ENCODE assay signal across 8 mouse cellular contexts in genomic region chr1:88284946-88285320, GRCm38 (mm10). TPM values are rescaled to one million over a fixed set of nuclear protein-coding genes. Genes with fewer than 3 reads are reported as not detected.
DNase-seq lines count a peak whose midpoint lies in the region; ATAC-seq lines count a peak whose summit lies in the region.

No protein-coding gene starts in this region.

- H3K9me3 ChIP-seq in midbrain, embryonic 11.5 days (ENCODE audit: control insufficient read depth, low read length): peaks cover 75% of the 10 kb centered on the region
- H3K9me3 ChIP-seq in midbrain, embryonic 15.5 days: peaks cover 45% of the 10 kb centered on the region
- H3K9me3 ChIP-seq in liver, embryonic 15.5 days (replicated peaks): no peaks in the 10 kb centered on the region

- no peak overlapping the region for H3K4me2 ChIP-seq in midbrain, embryonic 11.5 days
- H3K4me2 ChIP-seq in midbrain, embryonic 15.5 days: no peak overlapping the region
- no peak overlapping the region for H3K4me2 ChIP-seq in liver, embryonic 15.5 days

- no peak overlapping the region for H3K9ac ChIP-seq in midbrain, embryonic 11.5 days (ENCODE audit: low read length)
- H3K9ac ChIP-seq in midbrain, embryonic 15.5 days: no peak overlapping the region
- no peak overlapping the region for H3K9ac ChIP-seq in liver, embryonic 15.5 days

- no peak overlapping the region for H3K4me3 ChIP-seq in midbrain, embryonic 11.5 days (ENCODE audit: low read depth, low read length)
- H3K4me3 ChIP-seq in midbrain, embryonic 15.5 days: no peak overlapping the region
- H3K4me3 ChIP-seq in liver, embryonic 15.5 days (replicated peaks): no peak overlapping the region

- peak; percentile 29 to 52 for DNase-seq in cerebellum, postnatal 4 days (ENCODE audit: low spot score in 2 of 2)
- DNase-seq in cerebellum, adult 9-10 months: no peak
- DNase-seq in midbrain, embryonic 11.5 days (ENCODE audit: low spot score, missing footprints): no peak
- peak; percentile 77 for DNase-seq in adrenal gland, postnatal 14 days
- no peak for DNase-seq in embryo, embryonic 10.5 days (ENCODE audit: low spot score)
- DNase-seq in urinary bladder, adult 18-20 months (ENCODE audit: low spot score in 2 of 2): no peak

- H3K27ac ChIP-seq in midbrain, embryonic 11.5 days (ENCODE audit: low read depth, low read length): no peak overlapping the region
- no peak overlapping the region for H3K27ac ChIP-seq in midbrain, embryonic 15.5 days
- H3K27ac ChIP-seq in liver, embryonic 15.5 days (replicated peaks): no peak overlapping the region

- H3K27me3 ChIP-seq in midbrain, embryonic 11.5 days (ENCODE audit: control insufficient read depth, insufficient read depth, low read length): no peaks in the 10 kb centered on the region
- no peaks in the 10 kb centered on the region for H3K27me3 ChIP-seq in midbrain, embryonic 15.5 days (replicated peaks)
- no peaks in the 10 kb centered on the region for H3K27me3 ChIP-seq in liver, embryonic 15.5 days

- ATAC-seq in midbrain, embryonic 11.5 days (ENCODE audit: low FRiP score): peak; percentile 15
- ATAC-seq in midbrain, embryonic 15.5 days (replicated peaks): no peak
- peak; percentile 8; the same call in 1 of the 2 replicates for ATAC-seq in liver, embryonic 15.5 days (ENCODE audit: insufficient read depth)

- no peaks in the 10 kb centered on the region for H3K36me3 ChIP-seq in midbrain, embryonic 11.5 days (ENCODE audit: control insufficient read depth, insufficient read depth, low read length)
- no peaks in the 10 kb centered on the region for H3K36me3 ChIP-seq in midbrain, embryonic 15.5 days (replicated peaks)
- no peaks in the 10 kb centered on the region for H3K36me3 ChIP-seq in liver, embryonic 15.5 days (replicated peaks)

- 65% methylated on average over 7 of the region's 7 CpGs for WGBS in midbrain, embryonic 11.5 days
- WGBS in midbrain, embryonic 15.5 days: 63% methylated on average over 7 of the region's 7 CpGs
- WGBS in liver, embryonic 15.5 days (ENCODE audit: insufficient replicate concordance): 52% methylated on average over 7 of the region's 7 CpGs

- no peaks in the 10 kb centered on the region for H3K4me1 ChIP-seq in midbrain, embryonic 11.5 days (ENCODE audit: control insufficient read depth, insufficient read depth, low read length)
- no peaks in the 10 kb centered on the region for H3K4me1 ChIP-seq in midbrain, embryonic 15.5 days
- H3K4me1 ChIP-seq in liver, embryonic 15.5 days (replicated peaks): no peaks in the 10 kb centered on the region

RNA-seq across cellular contexts. Expression of gene Trpm8, which starts 7.5 kb away (rescaled TPM):
- polyA plus RNA-seq in midbrain, embryonic 11.5 days (2014; fragmentation: Nextera tagmentation; extraction: Ambion mirVana): not detected in 2 replicates
- 0.09 and 0.10 TPM in 2 replicates for polyA plus RNA-seq in midbrain, embryonic 15.5 days (2015; fragmentation: Nextera tagmentation; extraction: Ambion mirVana)
- not detected in 2 replicates for total RNA-seq in adrenal gland, postnatal 14 days (2021)
- not detected in 2 replicates for polyA plus RNA-seq in liver, embryonic 15.5 days (2015; fragmentation: Nextera tagmentation; extraction: Ambion mirVana)

RNA-seq across cellular contexts. Expression of gene Hjurp, which starts 7.5 kb away (rescaled TPM):
- polyA plus RNA-seq in midbrain, embryonic 11.5 days (2014; fragmentation: Nextera tagmentation; extraction: Ambion mirVana): 135 TPM in 2 replicates
- 85.4 and 86.4 TPM in 2 replicates for polyA plus RNA-seq in midbrain, embryonic 15.5 days (2015; fragmentation: Nextera tagmentation; extraction: Ambion mirVana)
- 57.7 and 64.9 TPM in 2 replicates for total RNA-seq in adrenal gland, postnatal 14 days (2021)
- 62.7 and 70.9 TPM in 2 replicates for polyA plus RNA-seq in liver, embryonic 15.5 days (2015; fragmentation: Nextera tagmentation; extraction: Ambion mirVana)

RNA-seq across cellular contexts. Expression of gene Mroh2a, which starts 58.1 kb away (rescaled TPM):
- 1.6 and 1.7 TPM in 2 replicates for polyA plus RNA-seq in midbrain, embryonic 11.5 days (2014; fragmentation: Nextera tagmentation; extraction: Ambion mirVana)
- 0.50 and 0.86 TPM in 2 replicates for polyA plus RNA-seq in midbrain, embryonic 15.5 days (2015; fragmentation: Nextera tagmentation; extraction: Ambion mirVana)
- 0.04 and 0.26 TPM in 2 replicates for total RNA-seq in adrenal gland, postnatal 14 days (2021)
- 0.28 and 0.73 TPM in 2 replicates for polyA plus RNA-seq in liver, embryonic 15.5 days (2015; fragmentation: Nextera tagmentation; extraction: Ambion mirVana)

Comparison
In these comparisons a context has a peak if more than half of its experiments do, and no peak if none do; other contexts are left out.
1. DNase-seq: peak in cerebellum, postnatal 4 days (2 of 2) and adrenal gland, postnatal 14 days (single experiment); none in cerebellum, adult 9-10 months (single experiment), midbrain, embryonic 11.5 days (single experiment), embryo, embryonic 10.5 days (single experiment) and urinary bladder, adult 18-20 months (0 of 2).